Mouse (Mus musculus): Measurements from ENCODE around the gene Tas2r122.

DNA sequence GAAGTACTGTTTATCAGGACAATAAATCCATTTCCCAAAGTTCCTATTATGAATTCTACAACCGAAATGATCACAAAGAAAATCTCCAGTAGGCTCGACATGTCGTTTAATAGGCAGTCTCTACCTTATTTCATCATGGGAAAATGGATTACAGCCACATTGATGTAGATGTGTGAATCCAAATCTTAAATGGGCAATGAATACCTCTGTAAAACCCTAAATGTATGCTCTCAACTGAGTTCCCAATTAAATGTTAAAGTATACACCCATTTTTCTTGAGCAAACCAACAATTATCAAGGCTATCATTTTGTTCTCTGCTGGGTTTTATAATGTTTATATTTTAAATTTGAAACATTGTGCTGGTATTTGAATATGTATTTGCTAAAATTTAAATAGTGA lies at the start of gene Tas2r122:
- TF ChIP-seq CTCF (IDR thresholded peaks at IDR 0.05; ENCODE audit: borderline replicate concordance, extremely low read depth, insufficient read depth, insufficient read length) (no peak), POLR2A (IDR thresholded peaks at IDR 0.05; ENCODE audit: borderline replicate concordance, extremely low read depth, insufficient read depth, insufficient read length, poor library complexity, severe bottlenecking) (no peak)
